Mouse (Mus musculus): ENCODE measurements around the gene Tnfrsf19.

Gene Tnfrsf19

DNA sequence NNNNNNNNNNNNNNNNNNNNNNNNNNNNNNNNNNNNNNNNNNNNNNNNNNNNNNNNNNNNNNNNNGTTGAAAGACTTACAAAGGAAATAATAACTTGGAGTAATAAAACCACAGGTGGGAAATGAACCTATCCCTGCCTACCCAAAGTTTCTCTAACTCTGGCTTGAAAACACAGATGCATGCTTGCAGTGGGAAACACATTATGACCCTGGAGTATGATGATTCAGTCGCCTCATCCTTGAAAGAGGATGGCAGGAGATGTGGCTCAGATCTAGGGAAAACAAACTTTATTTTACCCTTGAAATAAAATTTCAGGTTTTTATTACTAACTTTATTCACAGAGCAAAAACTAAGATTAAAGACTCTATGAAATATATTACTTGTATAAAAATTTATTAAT is 26.4 kb downstream of the Tnfrsf19 start:
- no peak for DNase-seq

GRCm38 (mm10) chr14:61014544-61014943 is 31.7 kb downstream of the Tnfrsf19 start:
- DNase-seq: no peak

- peak; percentile 13 to 70 for DNase-seq
Observed at GRCm38 (mm10) chr14:61012397-61012931, 33.8 kb downstream of the Tnfrsf19 start.

- DNase-seq: no peak
Observed at GRCm38 (mm10) chr14:61011621-61012174, 34.6 kb downstream of the Tnfrsf19 start.

DNA sequence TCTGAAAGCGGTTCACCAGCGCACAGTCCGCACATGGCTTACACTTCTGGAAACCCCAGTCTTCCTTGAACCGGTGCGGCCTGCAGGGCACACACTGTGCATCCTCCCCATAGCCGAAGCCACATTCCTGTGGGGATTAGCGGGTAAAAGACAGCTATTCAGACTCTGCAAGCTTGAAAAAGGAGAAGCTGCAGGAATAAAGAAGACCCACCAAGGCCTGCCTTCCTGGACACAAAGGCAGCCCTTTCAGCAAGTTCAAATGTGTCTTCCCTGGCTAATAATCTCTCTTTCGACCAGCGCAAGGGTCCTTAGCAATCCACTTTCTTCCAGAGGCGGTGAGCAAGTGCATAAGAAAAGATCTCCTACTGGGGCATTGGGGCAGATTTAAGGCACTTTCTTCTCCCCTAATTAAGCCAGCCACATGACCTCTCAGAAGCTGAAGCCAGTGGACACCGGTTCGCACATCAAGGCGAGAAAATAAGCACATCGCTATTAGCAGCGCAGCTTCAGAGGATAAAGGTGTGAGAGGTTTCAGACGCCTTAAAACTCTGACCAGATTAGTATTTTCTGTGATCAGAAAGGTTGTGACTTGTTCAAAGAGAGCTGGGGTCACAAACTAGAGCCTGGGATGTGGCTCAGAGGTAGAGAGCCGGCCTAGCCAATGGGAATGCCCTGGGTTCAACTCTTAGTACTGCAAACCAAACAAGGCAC is 41.0 kb downstream of the Tnfrsf19 start:
- DNase-seq: no peak

- no peak for DNase-seq
Observed at GRCm38 (mm10) chr14:61003676-61004075, 42.6 kb downstream of the Tnfrsf19 start.

DNA sequence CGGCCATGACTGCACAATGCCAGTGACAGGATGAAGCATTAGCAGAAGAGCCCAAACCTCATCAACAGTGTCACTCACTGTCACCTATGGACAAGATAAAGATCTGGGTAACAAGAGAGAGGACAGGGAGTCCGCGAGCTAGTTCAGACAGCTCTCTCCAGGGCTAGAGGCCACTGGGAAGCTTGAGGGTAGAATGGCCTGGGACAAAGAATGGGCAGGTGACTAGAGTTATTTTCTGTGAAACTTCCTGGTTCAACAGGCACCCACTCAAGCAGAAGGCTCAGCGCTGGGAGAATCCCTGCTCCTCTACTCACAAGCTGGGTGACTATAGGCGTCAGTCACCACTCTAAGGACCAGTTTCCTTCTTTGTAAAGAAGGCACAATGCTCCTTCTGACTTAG is 46.2 kb downstream of the Tnfrsf19 start:
- DNase-seq: no peak

- DNase-seq: no peak
Observed at GRCm38 (mm10) chr14:60996556-60996955, 49.7 kb downstream of the Tnfrsf19 start.

DNA sequence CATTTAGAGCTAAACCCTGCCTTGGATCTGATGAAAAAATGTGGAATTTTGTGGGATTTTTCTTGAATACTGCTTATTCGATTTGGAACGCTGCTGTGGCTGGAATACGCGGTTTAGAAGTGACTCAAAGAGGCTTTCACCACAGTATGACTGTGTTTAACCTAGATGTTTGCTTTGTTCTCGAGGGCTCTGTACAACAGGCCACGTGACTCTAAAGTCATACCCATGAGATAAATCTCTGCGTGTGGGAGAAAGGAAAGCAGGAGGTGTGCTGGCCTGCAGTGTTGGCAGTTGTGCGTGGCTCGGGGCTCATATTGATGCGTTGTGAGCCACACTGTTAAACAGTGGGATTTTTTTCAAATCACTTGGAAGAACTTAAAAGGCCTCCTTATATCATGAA is 52.8 kb downstream of the Tnfrsf19 start:
- DNase-seq: no peak

- DNase-seq: no peak
Observed at GRCm38 (mm10) chr14:60993092-60993491, 53.2 kb downstream of the Tnfrsf19 start.

GRCm38 (mm10) chr14:60992144-60992543 is 54.1 kb downstream of the Tnfrsf19 start:
- no peak for DNase-seq

- DNase-seq: no peak
Observed at GRCm38 (mm10) chr14:60988228-60988627, 58.1 kb downstream of the Tnfrsf19 start.

DNA sequence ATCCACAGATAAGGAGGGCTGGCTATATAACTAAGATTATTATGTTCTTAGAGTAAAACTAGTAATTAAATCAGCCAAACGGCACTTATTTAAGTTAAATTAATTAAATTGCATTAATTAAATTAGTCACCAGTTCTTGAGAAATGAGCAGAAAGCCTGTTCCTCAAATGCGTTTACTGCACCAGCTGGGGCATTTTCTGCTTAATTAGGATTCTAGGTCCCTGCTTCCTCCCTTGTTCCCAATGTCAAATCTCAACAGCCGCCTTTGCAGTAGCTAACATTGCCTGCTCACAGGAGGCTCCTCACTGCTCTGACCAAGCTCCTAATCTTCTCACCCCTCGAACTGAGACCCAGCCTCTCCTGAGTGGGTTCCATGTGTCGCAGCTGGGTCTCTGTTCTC is 59.4 kb downstream of the Tnfrsf19 start:
- DNase-seq: no peak

DNA sequence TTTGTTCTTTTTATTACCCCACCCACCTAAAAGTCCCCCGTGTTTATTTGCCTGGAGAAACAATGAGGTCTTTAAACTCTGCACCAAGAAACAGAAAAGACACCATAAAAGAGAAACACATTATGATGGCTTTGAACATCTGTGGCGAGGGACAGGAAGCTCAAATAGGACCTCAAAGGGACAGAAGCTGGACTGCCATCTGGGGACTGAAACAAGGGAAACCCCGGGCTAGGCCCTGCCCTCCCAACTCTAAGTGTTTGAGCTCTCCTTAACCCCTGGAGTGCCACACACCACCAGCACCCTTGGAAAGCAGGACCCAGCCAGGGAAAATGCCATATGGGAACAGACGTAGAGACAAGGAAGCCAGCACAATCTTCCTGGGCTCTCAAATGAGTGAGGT is 61.2 kb downstream of the Tnfrsf19 start:
- no peak for DNase-seq

GRCm38 (mm10) chr14:60984266-60984665 is 62.0 kb downstream of the Tnfrsf19 start:
- no peak for DNase-seq

DNA sequence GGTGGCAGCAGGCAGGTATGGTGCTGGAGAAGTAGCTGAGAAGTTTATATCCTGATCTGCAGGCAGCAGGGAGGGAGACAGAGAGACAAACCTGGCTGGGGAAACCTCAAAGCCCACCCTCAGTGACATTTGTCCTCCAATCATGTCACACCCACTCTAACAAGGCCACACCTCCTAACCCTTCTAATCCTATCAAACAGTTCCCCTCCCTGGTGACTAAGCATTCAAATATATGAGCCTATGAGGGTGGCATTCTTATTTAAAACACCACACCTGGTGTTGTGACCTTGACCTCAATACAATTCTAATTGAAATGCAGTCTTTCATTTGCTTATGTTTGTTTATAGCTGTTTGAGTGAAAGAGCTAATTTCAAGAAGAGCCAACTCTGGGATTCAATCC is 64.2 kb downstream of the Tnfrsf19 start:
- no peak for DNase-seq

DNA sequence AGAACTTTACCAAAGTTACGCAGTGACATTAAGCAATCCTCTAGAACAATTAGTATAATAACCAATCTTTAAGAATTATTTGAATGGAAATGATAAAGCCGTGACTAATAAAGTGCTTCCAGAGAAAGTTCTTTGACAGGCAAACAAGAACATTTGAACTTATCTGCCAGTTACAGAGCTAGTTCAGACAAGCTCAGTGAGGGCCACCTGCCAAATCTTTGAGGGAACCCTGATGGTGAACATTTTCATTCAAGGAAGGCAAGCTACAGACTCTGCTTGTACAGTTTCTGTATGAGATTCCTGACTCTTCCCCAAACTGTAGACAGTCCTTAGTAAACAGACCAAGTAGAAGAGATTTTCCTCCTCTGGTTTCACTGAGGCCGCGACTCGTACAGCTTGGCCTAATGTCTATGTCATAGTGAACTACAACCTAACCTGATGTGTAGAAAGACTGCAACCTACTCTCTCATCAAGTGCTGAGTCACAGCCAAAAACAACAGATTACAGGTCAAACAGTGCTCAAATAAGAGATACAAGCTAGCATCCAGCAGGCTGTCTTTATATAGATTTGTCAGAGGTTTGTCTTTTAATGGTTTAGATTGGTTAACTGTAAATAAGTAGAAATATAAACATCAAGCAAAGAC is 65.9 kb downstream of the Tnfrsf19 start:
- DNase-seq: no peak

GRCm38 (mm10) chr14:60978129-60978528 is 68.2 kb downstream of the Tnfrsf19 start:
- no peak for DNase-seq

DNA sequence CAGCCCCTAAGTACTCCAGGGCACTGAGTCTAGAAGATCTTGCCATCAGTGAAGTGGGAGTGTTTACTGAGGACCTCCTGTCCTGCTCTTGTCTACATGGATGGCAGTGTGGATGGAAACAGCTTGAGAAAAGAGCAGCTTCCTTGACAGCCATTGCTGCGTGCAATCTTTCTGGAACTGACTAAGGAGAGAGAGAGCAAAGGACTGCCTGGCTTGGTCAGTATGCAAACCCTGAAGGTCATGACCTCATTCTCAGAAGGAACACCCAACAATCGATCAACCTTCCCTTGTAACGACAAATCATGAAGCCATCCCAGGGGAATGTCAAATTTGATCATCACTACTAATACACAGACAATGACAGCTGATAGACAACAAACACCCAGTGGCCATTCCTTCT is 70.1 kb downstream of the Tnfrsf19 start:
- no peak for DNase-seq

- no peak for DNase-seq
Observed at GRCm38 (mm10) chr14:60975736-60976135, 70.6 kb downstream of the Tnfrsf19 start.

GRCm38 (mm10) chr14:60970961-60971360 is 75.3 kb downstream of the Tnfrsf19 start:
- DNase-seq: no peak

DNA sequence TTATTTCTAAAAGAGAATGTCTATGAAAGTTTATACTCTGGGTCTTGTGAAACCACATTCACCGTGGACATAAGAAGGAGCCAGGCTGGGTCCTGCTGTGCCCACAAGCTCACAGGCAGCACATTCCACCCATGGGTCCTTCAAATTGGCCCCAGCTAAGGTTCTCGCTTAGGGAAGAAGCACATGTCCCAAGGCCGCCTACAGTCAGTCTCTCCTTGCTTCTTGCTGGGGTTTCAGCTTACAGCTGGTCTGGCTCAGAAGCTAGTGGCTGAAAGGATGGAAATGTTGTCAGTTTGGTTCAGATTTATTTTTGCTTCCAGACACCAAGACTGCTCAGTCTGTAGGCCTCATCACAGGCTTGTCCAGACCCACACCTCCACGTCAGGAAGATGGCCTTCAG is 80.2 kb downstream of the Tnfrsf19 start:
- DNase-seq: no peak

- DNase-seq: no peak
Observed at GRCm38 (mm10) chr14:60964016-60964810, 82.1 kb downstream of the Tnfrsf19 start.

All from kidney, postnatal 25 days (tissue).